In genomic region chr10:30678051-30678450, GRCm38 (mm10) we compare ENCODE assay signal across 17 mouse cellular contexts. TPM values are rescaled to one million over a fixed set of nuclear protein-coding genes. Genes with fewer than 3 reads are reported as not detected.
DNase-seq lines count a peak whose midpoint lies in the region; ATAC-seq and TF ChIP-seq lines count a peak whose summit lies in the region.
"Had no signal": no experiment of that assay in that cellular context is flagged by ENCODE, and none has a peak within 500 bp of the region (broad histone marks: within the 10 kb centered on the region; RNA-seq: fewer than 3 reads in every experiment).

No protein-coding gene starts in this region.

- H3K36me3 ChIP-seq in forebrain, embryonic 16.5 days (ENCODE audit: control insufficient read depth, insufficient read depth): no peaks in the 10 kb centered on the region
- peaks cover 3% of the 10 kb centered on the region for H3K36me3 ChIP-seq in forebrain, embryonic 15.5 days
- H3K36me3 ChIP-seq: neural tube, embryonic 12.5 days had no signal

- H3K27ac ChIP-seq in forebrain, embryonic 16.5 days (ENCODE audit: low read length): no peak overlapping the region
- no peak overlapping the region for H3K27ac ChIP-seq in forebrain, embryonic 15.5 days (replicated peaks)
- H3K27ac ChIP-seq in layer of hippocampus, adult 2 months: 0 out of 2 replicates have a peak overlapping the region, but pooled peaks have one; percentile 1
- H3K27ac ChIP-seq: gastrocnemius, adult 2 months; neural tube, embryonic 12.5 days had no signal

- H3K27me3 ChIP-seq in forebrain, embryonic 16.5 days (replicated peaks; ENCODE audit: control insufficient read depth, insufficient read depth, low read length): no peaks in the 10 kb centered on the region
- H3K27me3 ChIP-seq in forebrain, embryonic 15.5 days: no peaks in the 10 kb centered on the region
- H3K27me3 ChIP-seq: neural tube, embryonic 12.5 days had no signal

- 28% methylated on average over 2 of the region's 2 CpGs for WGBS in forebrain, embryonic 16.5 days
- 34% methylated on average over 2 of the region's 2 CpGs for WGBS in forebrain, embryonic 15.5 days

- DNase-seq in layer of hippocampus, adult 2 months (ENCODE audit: low spot score in 2 of 2): no peak
- DNase-seq in layer of hippocampus, postnatal 25 days (ENCODE audit: extremely low spot score in 1 of 2, low spot score in 1 of 2): no peak
- peak; percentile 74 for DNase-seq in adrenal gland, adult 8-10 months
- DNase-seq in gonadal fat pad, adult 2 months (ENCODE audit: low read depth): peak; percentile 34
- DNase-seq in heart, adult 8-10 months (ENCODE audit: low spot score): no peak
- no peak for DNase-seq in thymus, postnatal 10 days (ENCODE audit: low spot score in 2 of 2)
- DNase-seq: cerebellum, adult 11-12 months; gastrocnemius, adult 2 months; heart, adult 11 months; layer of hippocampus, postnatal 36 days; liver; liver, postnatal 0 days; thymus, postnatal 14 days had no signal

- peak; percentile 77 for ATAC-seq in forebrain, embryonic 16.5 days
- no peak for ATAC-seq in forebrain, embryonic 15.5 days (replicated peaks)
- ATAC-seq: liver, postnatal 0 days had no signal

- no peaks in the 10 kb centered on the region for H3K4me1 ChIP-seq in forebrain, embryonic 16.5 days (replicated peaks; ENCODE audit: control insufficient read depth, insufficient read depth, low read length)
- no peaks in the 10 kb centered on the region for H3K4me1 ChIP-seq in forebrain, embryonic 15.5 days
- H3K4me1 ChIP-seq: neural tube, embryonic 12.5 days had no signal

- H3K9me3 ChIP-seq in forebrain, embryonic 16.5 days (ENCODE audit: control insufficient read depth, low read length): no peaks in the 10 kb centered on the region
- H3K9me3 ChIP-seq in forebrain, embryonic 15.5 days: no peaks in the 10 kb centered on the region
- H3K9me3 ChIP-seq: neural tube, embryonic 12.5 days had no signal

- H3K4me3 ChIP-seq in forebrain, embryonic 16.5 days (replicated peaks; ENCODE audit: low read length): no peak overlapping the region
- H3K4me3 ChIP-seq in forebrain, embryonic 15.5 days: no peak overlapping the region
- no peak overlapping the region for H3K4me3 ChIP-seq in layer of hippocampus, adult 2 months
- H3K4me3 ChIP-seq: erythroblast, embryonic 14.5 days; gastrocnemius, adult 2 months; neural tube, embryonic 12.5 days had no signal

- no peak overlapping the region for H3K4me2 ChIP-seq in forebrain, embryonic 16.5 days (ENCODE audit: low read length)
- no peak overlapping the region for H3K4me2 ChIP-seq in forebrain, embryonic 15.5 days (replicated peaks)
- H3K4me2 ChIP-seq: neural tube, embryonic 12.5 days had no signal

- no peak for TF ChIP-seq CTCF in layer of hippocampus, adult 2 months (conservative IDR thresholded peaks at IDR 0.05)

- no peak overlapping the region for H3K9ac ChIP-seq in forebrain, embryonic 16.5 days (replicated peaks; ENCODE audit: low read depth, low read length)
- H3K9ac ChIP-seq in forebrain, embryonic 15.5 days (replicated peaks): no peak overlapping the region
- H3K9ac ChIP-seq: liver, postnatal 0 days; neural tube, embryonic 12.5 days had no signal

RNA-seq across cellular contexts. Expression of gene Hint3, which starts 48.6 kb away (rescaled TPM):
- polyA plus RNA-seq in forebrain, embryonic 16.5 days (2015; fragmentation: Nextera tagmentation; extraction: Ambion mirVana): 21.9 and 22.9 TPM in 2 replicates
- 22.9 and 25.6 TPM in 2 replicates for polyA plus RNA-seq in forebrain, embryonic 15.5 days (2015; fragmentation: Nextera tagmentation; extraction: Ambion mirVana)
- total RNA-seq in layer of hippocampus, adult 2 months (2021): 10 to 100 TPM; 36.3 to 38.1 TPM
- total RNA-seq in layer of hippocampus, postnatal 25 days (2021): 10 to 100 TPM; 36.2 to 37.1 TPM
- total RNA-seq in adrenal gland, adult 8-10 months (2022): 10 to 100 TPM; 42.0 to 61.2 (median 52.4) TPM
- 20.1 and 24.0 TPM in 2 replicates for polyA plus RNA-seq in gonadal fat pad, adult 2 months (2012; rRNA removed)
- total RNA-seq in heart, adult 8-10 months (2022): 100 to 1,000 TPM in 1 of 4 experiments, 10 to 100 TPM in 3; 87.7 to 103 (median 95.8) TPM

Comparison
In these comparisons a context has a peak if more than half of its experiments do, and no peak if none do; other contexts are left out.
1. DNase-seq: peak in adrenal gland, adult 8-10 months (single experiment) and gonadal fat pad, adult 2 months (single experiment); none in layer of hippocampus, adult 2 months (0 of 2), layer of hippocampus, postnatal 25 days (0 of 2), heart, adult 8-10 months (single experiment) and thymus, postnatal 10 days (0 of 2).